Mouse (Mus musculus): ENCODE data around the gene Mrps16.

GRCm38 (mm10) chr14:20377112-20377521, 16.3 kb downstream of the Mrps16 start:
- TF ChIP-seq POLR2A (IDR thresholded peaks at IDR 0.05; ENCODE audit: insufficient read depth, low read depth, low read length) (no peak), CTCF (IDR thresholded peaks at IDR 0.05; ENCODE audit: insufficient read depth, low read depth, low read length) (no peak)

All from olfactory bulb, adult 2 months (tissue).